Mouse (Mus musculus) spleen, embryonic (tissue): ENCODE measurements at regions not wholly inside any gene's neighbourhood (a gene's known extent, or its start where the extent isn't known, plus 50 kb on each side); places are given as distances from the start of the nearest gene placed in this dataset.
"Not testable (repeated sequence)": the region's sequence is repeated elsewhere in the genome, so short reads cannot be mapped to it uniquely, and the experiment has no call there.

Experiments
- CTCF ChIA-PET: fragments of 350-600 bp; sonication (Branson Sonifier 250); formaldehyde crosslinking; loops from one replicate; lab custom pipeline; 2022; lab: Charles Lee

DNA sequence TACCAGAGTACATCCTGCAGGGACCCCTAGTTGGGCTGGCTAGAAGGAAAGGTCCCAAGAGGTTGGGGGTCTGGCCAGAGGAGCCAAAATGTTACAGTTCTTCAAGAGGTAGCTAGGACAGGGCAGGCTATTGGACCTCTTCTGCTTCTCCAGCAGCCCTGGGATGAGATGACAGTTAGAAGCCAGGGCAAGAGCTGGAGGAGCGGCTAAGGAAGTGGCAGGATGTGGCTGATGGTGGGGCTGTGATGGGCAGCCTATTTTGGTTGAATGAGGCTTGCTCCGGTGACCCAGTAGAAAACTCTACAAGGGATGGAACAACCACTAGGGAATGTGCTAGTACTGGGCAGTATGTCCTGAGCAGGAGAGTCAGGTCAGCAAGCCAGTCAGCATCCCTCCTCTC lies 82.8 kb downstream of the Ddx11 start:
- CTCF ChIA-PET: no interaction called here

DNA sequence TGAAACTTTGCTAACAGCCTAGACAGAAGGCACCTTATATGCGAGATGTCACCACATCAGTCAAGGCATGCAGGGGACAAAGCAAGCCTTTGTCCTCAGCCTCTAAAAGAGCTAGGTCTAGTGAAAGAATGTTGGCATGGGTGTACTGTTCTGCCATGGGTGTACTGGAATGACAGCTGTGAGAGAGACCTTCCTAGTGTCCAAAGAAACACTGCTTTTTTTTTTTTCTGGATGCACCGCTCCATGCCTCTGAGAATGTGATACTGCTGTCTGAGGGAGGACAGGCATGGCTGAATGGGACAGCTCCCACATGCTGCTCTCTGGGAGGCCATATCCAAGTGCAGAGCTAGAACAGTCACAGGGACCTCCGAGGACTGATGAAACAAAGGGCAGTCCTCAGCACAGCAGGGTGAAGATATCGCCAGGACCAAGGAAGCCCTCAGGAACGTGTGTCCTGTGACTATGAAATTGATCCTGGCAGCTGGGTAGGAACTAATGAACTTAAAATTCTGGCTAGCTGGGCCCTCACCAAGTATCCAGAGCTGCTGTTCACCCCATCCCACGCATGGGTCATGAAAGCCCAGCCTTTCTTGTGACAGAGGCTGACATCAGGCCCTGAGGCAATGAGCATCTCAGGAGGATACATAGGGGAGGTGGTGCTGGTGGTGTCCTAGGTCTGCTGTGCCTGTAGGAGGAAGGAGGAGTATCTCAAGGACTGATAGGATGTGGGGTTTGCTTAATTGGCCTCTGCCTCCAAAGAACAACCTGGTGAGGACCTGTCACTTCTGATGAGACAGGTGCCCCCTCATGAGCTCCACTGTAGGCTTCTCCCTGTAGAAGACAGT lies 84.6 kb downstream of the Ddx11 start:
- CTCF ChIA-PET: not testable (repeated sequence)

- CTCF ChIA-PET: not testable (repeated sequence)
Observed at GRCm38 (mm10) chr17:66208803-66209515, 85.6 kb downstream of the Ddx11 start.

GRCm38 (mm10) chr17:66211561-66211960 lies 88.2 kb downstream of the Ddx11 start:
- CTCF ChIA-PET: no interaction called here

GRCm38 (mm10) chr17:66212616-66213015 lies 89.3 kb downstream of the Ddx11 start:
- CTCF ChIA-PET: no interaction called here

DNA sequence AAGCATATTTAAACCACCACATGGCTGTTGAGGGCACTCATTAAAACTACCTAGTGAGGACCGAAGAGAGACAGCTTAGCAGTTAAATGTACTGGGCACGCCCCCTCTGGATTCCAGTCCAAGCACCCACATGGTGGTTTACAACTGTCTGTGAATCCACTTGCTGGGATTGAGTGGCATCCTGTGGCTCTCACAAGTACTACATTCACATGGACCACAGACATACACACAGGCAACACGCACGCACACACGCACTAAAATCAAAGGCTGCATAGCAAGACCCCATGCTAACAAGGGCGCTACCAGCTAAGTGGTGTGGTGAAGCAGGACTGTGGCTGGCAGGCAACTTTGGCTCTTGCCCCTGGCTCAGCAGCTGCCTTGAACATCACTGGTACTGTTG lies 95.0 kb downstream of the Ddx11 start:
- CTCF ChIA-PET: no interaction called here

GRCm38 (mm10) chr17:66219669-66220435 lies 96.5 kb downstream of the Ddx11 start:
- CTCF ChIA-PET: no interaction called here

DNA sequence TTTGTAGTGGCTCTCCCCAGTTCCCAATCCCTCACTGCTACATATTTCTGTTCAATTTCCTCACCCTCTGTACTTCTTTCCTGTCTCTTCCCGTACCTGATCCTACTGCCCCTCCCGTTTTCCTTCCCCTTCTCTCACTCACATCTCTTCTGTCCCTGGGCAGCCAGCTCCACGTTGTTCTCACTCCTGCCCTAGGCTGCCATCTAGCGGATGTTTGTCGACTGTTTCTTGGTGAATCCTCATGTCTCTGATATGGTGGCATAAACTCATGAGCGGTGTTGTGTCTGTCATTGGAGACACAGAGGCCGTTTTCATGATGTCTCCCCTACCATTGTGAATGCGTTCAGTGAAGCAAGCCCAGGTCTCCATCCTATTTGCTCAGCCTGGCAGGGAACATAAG lies 97.9 kb downstream of the Ddx11 start:
- CTCF ChIA-PET: no interaction called here

DNA sequence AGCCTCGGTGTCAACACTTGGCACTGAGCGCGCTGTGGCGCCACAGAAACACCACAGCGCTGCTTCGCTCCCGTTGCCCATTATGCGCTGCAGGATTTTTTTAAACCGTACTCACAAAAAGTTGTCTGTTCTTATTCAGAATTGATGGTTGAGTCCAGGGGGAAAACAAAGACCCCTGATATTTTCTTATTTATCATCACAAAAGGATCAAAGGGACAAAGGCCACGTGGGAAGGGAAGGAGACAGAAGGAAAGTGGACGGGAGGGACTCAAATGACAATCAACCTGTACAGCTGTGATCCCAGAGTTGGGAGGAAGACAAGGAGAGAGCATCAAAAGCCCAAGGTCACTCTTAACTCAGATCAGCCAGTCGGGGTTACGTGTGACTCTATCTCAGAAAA lies 100.4 kb downstream of the Ddx11 start:
- CTCF ChIA-PET: no interaction called here

- CTCF ChIA-PET: no interaction called here
Observed at GRCm38 (mm10) chr17:66224241-66224640, 100.9 kb downstream of the Ddx11 start.

- CTCF ChIA-PET: no interaction called here
Observed at GRCm38 (mm10) chr17:66232391-66232790, 109.1 kb downstream of the Ddx11 start.

DNA sequence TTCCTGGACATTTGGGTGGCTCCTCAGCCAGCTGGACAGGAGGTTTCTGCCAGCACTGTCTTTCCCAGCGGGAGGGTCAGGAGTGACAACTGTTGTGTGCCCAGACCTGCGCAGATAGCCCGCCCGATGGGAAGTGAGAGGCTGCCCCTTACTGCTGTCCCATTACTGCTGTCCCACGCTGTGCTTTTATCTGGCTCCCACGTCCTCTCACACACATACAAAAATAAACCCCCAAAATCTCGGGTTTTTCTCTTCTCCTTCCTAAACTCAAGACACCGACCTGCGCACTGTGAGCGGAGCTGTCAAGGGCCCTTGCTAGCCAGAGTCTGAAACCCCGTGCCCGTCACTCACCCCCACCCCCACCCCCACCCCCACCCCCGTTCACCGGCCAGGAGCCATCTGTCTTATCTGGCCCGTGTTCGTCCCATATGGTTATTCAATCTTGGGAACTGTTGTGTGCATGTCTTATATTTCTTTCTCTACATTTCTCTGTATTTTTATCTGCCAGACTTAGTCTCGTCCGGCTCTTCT lies 109.6 kb downstream of the Ddx11 start:
- CTCF ChIA-PET: interaction anchor here (0.5 kb wide), 1 partner anchor 667 kb away, joined by 3 read pairs; no protein-coding TSS in a partner anchor

GRCm38 (mm10) chr17:66233451-66233951 lies 110.2 kb downstream of the Ddx11 start:
- CTCF ChIA-PET: interaction anchor here (0.5 kb wide), 1 partner anchor 666 kb away, joined by 3 read pairs; no protein-coding TSS in a partner anchor

DNA sequence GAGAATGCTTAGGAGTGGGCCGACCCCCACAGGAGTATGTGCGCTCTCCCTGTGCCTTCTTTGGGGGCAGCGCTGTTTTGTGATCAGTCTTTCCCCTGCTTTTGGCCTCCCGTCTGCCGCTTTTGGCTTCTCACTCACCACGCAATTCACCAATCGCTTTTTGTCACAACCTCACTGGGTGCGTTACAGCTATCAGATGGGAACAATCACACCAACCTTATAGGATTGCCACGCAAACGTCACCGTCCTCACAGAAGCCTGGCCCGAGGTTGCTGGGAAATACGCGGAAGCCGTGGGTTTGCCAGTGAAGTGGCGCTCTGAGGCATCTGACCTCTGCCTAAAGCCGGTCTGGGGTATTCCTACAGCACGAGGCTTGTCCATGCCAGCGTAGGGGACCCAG lies 111.1 kb downstream of the Ddx11 start:
- CTCF ChIA-PET: interaction anchor here (0.6 to 0.7 kb wide), 2 partner anchors 252 to 530 kb away, joined by 3 to 4 read pairs; no protein-coding TSS in a partner anchor

DNA sequence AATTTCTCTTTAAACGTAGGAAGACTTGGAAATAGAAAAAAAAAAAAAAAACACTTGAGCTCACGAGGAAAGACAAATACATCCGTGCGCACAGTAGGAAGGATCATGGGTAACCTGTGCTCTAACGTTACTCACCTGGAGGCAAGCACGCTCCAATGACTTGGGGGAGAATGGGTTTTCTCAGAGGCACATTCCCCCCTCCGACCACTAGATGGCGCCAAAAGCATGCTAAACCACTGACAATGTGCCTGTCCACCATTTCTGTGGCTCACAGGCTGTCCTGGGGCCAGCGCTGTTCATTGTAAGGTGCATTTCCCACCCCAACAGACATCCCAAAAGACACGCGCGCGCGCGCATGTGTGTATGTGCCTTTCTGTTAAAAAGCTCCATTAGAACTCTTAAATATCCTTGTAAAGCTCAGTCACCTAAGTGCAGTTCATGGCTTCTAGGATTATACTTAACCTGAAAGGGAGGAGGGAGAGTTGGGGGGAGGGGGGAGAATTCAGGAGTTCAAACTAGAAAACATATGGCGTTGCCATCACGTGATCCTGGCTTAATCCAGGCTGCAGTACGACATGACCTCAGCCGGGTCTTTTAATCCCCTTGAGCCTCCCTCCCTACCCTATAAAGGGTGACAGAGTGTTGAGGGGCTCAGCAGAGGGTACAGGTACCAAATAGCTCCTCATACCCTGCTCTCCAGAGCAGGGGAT lies 111.9 kb downstream of the Ddx11 start:
- CTCF ChIA-PET: interaction anchor here (0.6 to 0.7 kb wide), 3 partner anchors 251 to 1903 kb away, joined by 3 to 4 read pairs (median 3); no protein-coding TSS in a partner anchor

DNA sequence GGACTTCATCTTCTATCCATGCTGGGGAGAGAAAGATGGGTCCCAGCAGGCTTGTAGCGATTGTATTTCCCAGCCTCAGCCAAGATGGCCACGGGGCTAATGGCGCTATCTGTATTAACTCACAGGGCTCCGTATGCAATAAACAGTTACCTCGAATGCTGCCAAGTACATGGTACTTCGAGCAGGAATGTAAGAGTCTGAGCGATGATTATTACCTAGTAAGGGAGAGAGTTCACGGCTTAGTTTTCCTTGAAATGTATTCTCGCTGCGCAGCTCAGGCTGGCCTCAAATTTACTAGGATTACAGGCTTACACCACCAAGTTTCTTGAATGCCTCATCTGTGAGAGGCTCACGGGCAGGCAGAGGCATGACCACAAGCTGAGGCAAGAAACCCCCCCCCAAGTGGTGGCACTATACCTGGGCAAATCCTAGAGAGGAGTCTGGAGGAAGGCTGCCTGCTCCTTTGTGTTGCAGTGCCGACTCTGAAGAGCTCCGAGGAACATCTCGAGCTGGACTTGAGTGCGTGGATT lies 112.6 kb downstream of the Ddx11 start:
- CTCF ChIA-PET: interaction anchor here (0.6 kb wide), 1 partner anchor 1903 kb away, joined by 3 read pairs; no protein-coding TSS in a partner anchor

GRCm38 (mm10) chr17:66241868-66242622 lies 118.7 kb downstream of the Ddx11 start:
- CTCF ChIA-PET: no interaction called here

DNA sequence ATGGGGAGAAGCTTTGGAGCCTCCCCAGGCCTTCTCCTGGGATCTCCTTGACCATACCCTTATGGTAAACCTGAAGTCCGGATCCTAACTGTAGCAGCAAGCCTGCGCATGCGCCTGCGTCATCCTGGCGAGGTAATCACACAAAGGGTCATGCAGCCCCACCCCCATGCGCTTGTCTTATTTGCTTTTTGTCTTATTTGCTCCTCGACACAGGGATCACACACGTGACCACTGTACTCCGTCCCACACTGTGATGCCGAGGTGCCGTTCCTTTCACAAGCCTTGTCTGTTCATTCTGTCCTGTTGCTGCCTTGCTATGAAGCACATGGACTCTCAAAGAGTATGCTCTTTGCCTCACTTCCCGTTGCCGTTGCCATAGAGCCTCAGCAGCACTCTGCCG lies 120.9 kb downstream of the Ddx11 start:
- CTCF ChIA-PET: no interaction called here

GRCm38 (mm10) chr17:66246031-66246534 lies 122.8 kb downstream of the Ddx11 start:
- CTCF ChIA-PET: no interaction called here
